Mouse (Mus musculus): Measurements from ENCODE around the gene Tppp2. TPM values are rescaled to one million over a fixed set of nuclear protein-coding genes. Genes with fewer than 3 reads are reported as not detected.
"Not testable (repeated sequence)": the region's sequence is repeated elsewhere in the genome, so short reads cannot be mapped to it uniquely, and the experiment has no call there.

Tppp2 gene
- total RNA-seq, 2 experiments from 2014 or later: not detected

DNA sequence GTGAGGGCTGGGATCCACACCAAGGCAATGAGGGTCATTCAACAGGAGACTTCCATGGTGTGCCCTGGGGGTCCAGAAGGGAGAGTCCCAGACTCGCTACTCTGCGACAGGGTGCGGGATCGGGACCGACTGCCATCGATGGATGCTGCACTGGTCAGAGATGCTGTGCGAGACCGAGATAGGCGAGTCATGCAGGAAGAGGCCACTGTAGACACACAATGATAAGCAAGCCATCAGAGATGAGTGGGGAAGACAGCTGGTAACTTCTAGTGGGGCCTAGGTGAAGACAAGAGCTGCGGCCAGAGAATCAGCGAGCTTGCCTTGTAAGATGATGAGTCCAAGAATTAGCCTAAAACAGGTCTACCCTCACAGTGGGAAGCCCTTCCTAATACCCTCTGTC, 12.1 kb upstream of the Tppp2 start:
- ATAC-seq (replicated peaks; ENCODE audit: low FRiP score, poor library complexity, severe bottlenecking): 0 out of 2 replicates have a peak, but pooled peaks have one; percentile 41

DNA sequence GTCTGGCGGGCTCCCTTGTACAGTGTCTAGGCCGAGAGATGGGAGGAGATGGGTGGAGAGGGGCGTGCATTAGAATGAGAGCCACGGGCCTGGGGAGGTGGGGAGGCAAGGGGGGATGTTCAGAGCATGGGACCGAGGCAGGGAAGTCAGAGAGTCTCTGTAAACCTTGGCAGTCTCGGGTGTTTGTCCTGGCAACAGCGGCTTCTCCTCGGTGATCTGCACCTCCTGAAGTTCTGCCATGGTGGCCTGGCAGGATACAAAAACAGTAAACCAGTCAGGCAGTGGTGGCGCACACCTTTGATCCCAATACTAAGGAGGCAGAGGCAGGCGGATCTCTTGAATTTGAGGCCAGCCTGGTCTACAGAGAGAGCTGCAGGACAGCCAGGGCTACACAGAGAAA, 6.9 kb upstream of the Tppp2 start:
- ATAC-seq (replicated peaks; ENCODE audit: low FRiP score, poor library complexity, severe bottlenecking): no peak

DNA sequence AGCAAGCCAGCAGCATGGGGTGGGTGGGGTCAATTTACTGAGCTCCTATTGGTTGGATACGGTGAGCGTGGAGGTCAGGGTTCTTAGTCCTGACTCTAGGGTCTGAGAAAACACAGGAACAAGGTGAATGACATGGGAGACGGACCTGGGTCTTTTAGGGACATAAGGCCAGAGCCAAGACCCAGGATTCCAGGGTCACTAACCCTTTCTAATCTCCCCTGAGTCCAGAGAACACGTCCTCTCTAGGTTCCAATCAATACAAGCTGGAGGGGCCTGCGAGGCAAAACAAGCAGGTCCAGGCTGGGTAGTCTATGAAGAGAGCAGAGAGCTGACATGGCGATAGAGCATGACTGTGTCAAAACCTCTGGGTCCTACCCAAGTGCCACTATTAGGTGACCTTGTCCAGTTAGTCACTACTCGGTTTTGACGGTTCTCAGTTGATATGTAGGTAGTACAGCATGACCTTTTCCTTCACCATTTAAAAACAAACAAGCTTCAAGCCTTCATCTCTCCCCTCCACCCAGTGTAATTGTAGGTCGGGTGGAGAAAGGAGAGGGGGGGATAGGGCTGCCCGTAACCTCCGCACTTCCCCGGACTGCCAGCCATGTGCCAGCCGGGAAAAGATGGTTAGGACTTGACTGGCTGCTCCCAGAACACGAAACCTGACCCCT, 5.7 kb upstream of the Tppp2 start:
- no peak for ATAC-seq (replicated peaks; ENCODE audit: low FRiP score, poor library complexity, severe bottlenecking)

DNA sequence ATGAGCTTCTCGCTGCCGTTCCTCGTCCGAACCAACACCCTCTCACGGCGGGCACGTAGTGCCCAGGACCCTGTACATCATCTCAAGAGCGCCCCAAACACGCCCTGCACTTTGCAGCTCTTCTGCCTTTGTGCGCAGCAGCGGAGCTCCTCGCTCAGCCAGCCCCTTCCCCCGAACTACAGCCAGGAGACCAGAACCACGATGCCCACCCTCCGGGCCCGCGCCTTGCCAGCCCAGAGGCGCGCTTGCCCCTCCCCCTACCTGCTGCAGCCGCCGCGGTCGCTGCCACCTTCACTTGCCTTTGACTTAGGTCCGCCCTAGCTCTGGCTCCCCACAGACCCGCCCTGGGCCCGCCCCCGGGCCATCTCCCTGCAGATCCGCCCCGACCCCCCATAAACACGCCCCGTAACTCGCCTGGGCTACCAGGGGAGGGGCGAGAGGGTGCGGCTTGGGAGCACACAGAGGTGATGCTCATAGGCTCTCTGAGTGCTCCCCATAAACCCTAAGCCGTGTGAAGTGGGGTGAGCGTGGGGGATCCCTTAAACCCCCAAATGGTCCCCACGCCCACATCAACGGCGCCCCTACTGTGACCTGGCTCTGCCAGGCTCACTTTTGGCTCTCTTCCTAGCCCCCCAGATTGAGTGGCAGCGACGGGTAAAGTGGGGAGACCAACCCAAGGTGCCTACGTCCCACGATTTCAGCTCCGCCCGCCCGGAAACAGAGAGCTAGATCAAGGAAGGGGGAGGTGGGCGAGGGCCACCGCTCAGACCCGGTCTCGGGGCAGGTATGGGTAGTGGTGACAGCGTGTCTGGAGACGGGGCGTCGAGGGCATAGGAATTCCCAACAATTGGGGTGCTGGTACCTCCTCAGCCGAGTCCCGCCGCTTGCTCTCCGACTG, 4.9 kb upstream of the Tppp2 start:
- ATAC-seq (replicated peaks; ENCODE audit: low FRiP score, poor library complexity, severe bottlenecking): peak; percentile 37; the same call in 1 of the 2 replicates

DNA sequence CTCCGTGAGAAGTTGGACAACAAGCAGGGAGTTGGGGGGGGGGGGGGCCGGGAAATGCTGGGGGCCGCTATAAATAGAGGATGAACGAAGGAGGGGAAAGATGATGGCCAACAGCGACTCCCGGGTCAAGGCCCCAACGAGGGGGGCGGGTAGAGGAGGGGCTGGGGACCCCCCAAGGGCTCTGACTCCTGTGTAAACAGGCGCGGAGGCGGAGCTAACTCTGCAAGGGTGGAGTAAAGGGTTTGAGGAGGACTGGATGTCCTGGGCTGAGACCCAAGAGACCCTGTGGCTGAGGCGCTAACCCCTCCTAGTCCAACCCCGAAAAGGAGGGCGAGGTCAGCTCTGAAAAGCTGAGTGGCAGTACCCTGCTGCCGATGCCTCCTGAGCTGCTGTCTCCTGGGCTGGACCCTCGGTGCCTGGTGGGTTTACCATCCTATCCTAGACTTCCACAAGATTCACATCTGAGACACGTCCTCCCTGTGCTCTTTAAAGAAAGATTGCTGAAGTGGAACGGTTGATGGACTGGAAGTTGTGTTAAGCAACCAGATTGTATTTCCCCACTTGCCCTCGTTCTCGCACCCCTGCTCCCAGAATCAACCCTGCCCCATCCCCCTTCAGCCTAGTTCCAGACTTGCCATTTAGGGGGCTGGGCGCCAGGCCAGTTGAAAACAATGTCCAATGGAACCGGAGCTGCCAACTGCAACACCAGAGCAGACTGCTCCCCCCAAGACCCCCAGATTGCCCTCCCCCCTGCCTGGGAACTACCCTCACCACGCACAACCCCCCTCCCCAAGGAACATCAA, 4.1 kb upstream of the Tppp2 start, which contains the start of gene Ndrg2:
Gene Ndrg2 (minus strand): TSS at position 199 of the 803 bp plus-strand sequence.
- no peak for ATAC-seq (replicated peaks; ENCODE audit: low FRiP score, poor library complexity, severe bottlenecking)

DNA sequence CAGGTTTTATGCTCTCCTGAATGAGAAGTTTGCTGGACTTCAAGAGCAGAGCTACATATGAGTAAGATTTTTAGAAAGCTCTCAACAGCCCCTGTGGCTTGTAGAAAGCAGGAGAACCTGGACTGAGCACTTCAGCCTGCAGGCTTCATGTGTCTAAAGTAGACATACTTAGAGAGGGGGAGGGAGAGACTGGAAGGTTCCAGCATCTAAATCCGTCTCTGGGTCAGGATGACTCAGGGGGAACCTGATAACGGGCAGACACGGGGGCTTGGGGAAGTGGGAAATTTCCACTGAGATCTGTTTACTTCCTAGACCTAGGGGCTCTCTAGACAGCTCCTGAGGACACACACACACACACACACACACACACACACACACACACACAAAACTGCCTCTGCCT, 3.2 kb upstream of the Tppp2 start:
- ATAC-seq (replicated peaks; ENCODE audit: low FRiP score, poor library complexity, severe bottlenecking): no peak

DNA sequence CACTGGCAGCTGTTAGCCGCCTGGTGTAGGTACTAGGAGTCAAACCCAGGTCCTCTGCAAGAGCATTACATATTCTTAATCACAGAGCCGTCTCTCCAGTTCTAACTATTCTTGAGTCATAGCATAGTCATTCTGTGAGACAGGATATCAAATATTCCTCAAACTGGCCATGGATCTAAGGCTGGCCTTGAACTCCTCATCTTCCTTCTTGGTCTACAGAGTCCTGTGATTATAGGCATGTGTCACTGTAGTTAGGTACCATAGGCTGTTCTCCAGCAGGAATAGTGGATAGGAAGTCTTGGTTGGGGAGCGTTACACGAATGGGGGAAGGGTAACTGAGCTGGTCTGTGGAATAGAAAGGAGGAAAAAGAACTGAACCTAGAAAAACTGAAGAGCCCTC, 1.7 kb upstream of the Tppp2 start:
- ATAC-seq (replicated peaks; ENCODE audit: low FRiP score, poor library complexity, severe bottlenecking): no peak

DNA sequence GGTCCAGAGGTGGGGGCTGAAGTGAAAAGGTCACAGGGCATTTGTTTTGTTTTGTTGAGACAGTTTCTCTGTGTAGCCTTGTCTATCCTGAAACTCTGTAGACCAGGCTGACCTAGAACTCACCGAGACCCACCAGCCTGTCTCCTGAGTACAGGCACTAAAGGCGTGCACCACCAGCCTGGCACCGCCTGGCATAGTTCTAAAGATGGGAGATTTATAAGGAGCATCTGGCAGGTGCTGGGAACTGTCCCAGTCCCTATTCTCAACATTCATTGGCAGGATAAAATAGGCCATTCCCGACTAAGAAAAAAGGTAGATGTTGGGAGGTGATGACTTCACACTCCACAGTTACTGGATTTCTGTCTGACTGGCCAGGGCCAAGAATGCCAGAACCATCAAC, 741 bp downstream of the Tppp2 start:
- ATAC-seq (replicated peaks; ENCODE audit: low FRiP score, poor library complexity, severe bottlenecking): no peak

DNA sequence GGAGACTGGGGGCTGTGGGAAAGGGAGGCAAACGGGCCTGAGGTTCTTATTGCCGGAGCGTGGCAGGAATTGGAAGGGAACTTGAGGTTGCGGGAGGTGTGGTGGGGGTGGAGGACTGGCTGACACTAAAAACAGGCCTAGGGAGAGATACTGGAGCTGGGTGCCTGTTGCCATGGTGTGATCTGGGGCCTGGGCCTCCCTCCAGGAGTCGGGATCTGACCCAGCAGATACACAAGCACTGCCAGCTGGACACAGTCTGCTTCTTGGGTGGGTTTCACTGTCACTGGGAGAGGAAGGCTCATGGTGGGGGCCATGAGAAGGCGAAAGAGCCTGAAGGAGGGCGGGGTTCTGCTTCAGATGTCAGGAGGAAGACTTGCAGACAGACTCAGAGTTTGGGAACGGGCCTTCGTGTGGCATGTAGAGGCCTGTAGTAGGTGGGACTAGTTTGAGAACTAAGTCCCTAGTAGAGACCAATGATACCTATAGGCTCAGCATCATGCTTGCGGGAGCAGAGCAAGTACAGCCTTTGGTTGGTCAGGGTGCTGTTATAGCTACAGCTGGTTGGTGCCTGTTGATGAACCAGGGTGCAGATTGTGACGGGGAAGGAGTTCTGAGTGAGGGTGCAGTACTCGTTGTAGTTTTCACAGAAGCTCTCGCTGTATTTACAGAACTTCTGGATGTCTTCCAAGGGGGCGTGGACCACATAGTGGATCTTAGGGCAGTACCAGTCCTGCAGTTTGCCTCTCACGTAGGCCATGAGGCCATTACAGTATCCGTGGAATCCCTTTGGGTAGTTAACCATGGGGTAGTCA, 3.7 kb downstream of the Tppp2 start:
- ATAC-seq (replicated peaks; ENCODE audit: low FRiP score, poor library complexity, severe bottlenecking): no peak

DNA sequence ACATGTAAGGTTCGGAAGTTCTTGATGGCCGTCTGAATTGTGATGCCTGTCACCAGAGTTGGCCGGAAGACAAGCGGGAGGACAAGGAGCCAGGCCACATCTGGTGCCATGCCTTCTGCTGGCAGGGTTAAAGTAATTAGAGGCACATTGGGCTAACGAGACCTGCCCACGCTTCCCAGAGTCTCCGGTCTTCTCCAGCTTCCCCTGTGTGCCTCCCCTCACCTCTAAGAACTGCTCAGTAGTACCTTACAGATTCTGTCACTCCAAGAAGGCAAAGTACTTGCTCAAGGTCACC, 4.3 kb downstream of the Tppp2 start, which contains the start of gene Rnase13:
Gene Rnase13 (minus strand): TSS at position 203 of the 295 bp plus-strand sequence.
- ATAC-seq (replicated peaks; ENCODE audit: low FRiP score, poor library complexity, severe bottlenecking): no peak

DNA sequence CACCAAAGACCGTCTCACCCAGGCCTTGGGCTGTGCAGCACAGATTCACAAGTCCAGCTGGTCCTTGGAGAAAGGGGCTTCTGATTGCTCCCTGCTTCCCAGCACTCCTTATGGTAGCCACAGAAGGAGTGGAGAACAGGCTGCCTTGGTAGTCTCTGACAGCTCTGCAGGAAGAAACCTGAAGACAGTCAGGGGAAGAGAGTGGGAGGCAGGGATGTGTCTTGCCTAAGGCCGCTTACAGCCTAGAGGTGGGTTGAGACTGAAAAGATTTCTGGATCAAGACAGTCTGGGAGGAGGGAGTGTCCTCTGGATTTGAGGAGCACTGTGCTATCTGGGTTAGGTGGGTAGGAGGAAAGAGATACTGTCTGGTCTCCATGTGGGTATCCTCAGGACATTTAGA, 4.7 kb downstream of the Tppp2 start:
- ATAC-seq (replicated peaks; ENCODE audit: low FRiP score, poor library complexity, severe bottlenecking): no peak

DNA sequence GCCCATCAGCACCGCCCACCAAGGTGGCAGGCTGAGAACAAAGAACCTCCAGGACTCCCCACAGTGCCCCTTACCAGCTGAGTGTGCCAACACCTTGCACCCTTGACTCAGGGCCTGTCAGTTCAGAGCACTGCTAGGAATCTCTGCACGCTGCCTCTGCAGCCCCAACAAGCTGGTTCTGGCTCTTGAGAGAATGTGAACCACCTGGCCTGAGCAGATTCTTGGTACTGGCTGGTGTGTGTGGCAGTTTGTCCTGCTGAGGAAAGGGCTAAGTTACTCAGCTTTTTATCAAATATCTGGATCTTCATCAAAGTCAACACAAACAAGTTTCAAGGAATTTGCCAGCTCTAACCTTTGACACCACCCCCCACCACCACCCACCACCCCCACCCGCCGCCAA, 5.3 kb downstream of the Tppp2 start:
- ATAC-seq (replicated peaks; ENCODE audit: low FRiP score, poor library complexity, severe bottlenecking): no peak

DNA sequence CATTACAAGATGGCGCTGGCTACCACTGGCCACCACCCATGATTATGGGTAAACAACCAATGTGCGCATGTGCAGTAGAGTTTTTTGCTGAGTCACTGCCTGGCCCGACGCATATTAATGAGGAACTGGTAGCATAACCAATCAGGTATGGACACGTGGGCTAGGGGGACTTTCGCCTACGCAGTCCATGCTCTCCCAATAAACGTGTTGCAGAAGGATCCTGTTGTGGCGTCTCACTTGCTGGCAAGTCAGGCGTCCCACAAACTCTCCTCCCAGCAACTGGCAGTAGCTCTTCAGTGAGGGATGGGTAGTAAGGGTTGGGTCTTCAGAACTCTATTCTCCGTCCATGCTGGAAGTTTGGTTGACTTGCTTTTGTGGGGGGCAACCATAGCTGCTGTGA, 8.7 kb downstream of the Tppp2 start:
- ATAC-seq (replicated peaks; ENCODE audit: low FRiP score, poor library complexity, severe bottlenecking): not testable (repeated sequence)

DNA sequence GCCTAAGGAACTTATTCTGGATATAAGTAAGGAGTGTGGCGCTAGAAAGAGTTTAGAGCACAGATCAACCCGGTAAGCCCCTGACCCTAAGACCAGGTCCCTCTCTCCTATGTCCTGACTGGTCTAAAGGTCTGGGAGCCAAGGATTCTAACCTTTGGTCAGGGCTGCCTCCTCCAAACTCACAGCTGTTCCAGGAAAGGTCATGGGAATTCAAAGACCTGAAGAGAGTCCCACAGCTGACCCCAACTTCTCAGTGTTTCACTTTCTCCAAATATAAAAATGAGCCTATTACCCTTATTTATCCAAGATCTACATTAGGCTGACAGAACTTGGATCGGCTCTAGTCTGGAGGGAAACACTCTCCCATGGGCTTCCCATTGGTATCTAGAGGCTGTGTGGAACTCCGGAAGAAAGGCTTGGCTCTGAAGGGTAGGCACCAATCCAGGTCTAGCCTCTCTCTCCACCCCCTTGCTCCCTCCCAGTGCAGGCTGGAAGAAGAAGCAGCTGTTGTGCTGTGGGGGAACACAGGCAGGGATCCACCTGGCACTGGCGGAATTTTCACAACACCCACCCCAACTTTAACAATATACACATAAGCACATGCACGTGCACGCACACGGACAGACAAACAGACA, 11.2 kb downstream of the Tppp2 start:
- no peak for ATAC-seq (replicated peaks; ENCODE audit: low FRiP score, poor library complexity, severe bottlenecking)

DNA sequence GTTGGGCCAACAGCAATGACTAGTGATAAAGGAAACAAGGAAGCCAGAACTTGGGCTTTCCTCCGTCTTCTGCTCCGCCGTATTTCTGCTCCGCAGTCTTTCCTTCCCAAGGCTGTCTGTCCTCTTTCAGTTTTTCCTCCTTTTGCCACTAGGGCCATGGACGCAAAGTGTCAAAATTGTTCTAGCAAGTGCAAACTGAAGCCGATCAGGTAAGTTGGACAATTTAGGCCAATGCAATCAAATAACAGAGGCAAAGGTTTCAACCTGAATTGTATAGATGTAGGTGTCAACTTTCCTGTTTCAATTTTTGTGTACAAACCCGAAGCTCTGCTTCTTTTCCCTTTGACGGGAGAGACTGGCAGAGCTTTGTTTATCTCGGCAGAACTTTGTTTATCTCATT, 11.7 kb downstream of the Tppp2 start:
- no peak for ATAC-seq (replicated peaks; ENCODE audit: low FRiP score, poor library complexity, severe bottlenecking)

DNA sequence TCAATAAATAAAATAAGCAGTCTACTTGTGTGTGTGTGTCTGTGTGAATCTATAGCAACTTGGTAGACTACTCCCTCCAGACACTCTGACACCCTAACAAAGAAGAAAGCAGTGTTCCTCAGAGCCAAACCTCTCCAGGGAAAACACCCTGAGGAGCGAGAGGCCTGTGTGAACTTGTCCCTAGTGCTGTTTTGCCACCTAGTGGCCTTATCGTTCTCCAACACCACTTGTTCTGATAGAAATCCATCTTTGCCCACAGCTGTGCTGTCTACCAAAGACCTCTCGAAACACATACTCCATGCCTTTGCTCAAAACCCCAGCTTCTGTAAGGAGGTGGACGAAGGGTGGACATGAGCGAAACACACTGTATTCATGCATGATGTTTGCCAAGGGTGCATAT, 12.6 kb downstream of the Tppp2 start:
- no peak for ATAC-seq (replicated peaks; ENCODE audit: low FRiP score, poor library complexity, severe bottlenecking)

DNA sequence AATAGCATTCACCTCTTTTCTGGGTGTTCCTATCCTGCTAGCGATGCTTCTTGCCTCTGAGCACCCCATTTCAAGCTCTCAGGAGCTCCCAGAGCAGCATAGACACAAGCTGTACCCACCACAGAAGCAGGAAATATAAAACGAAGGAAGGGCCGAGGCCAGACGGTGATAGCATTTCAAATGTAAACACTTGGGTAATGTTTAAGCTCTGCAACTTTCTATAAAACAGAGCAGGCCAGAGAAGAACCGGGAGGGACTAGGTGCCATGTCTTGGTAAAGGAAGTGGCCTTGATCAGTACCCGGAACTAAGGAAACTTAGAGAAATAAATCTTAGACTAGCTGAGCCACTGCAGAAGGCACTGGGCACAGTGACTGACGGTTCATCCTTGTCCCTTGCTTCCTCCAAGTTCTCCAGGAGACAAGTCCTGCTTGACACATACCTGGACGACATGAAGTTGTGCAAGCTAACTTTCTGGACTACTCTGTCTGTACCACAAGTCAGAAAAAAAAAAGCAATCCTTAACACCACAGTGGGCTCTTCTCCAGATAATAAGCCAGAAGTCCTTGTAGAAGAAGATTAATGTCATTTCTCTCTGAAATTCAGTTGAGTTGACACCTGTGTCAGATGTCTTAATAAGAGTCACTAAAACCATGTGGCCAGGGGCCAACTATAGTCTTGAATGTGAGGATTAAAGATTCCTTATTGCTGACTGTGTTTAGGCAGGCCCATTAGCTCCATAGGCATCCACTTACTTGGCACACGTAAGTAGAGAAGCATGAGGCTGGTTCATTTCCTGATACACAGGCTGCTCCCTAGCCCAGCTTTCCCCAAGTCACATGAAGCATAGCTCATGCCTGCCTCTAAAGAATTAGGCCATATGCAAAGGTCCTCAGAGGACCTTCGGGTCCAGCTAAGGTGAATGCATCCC, 14.1 kb downstream of the Tppp2 start:
- ATAC-seq (replicated peaks; ENCODE audit: low FRiP score, poor library complexity, severe bottlenecking): no peak

DNA sequence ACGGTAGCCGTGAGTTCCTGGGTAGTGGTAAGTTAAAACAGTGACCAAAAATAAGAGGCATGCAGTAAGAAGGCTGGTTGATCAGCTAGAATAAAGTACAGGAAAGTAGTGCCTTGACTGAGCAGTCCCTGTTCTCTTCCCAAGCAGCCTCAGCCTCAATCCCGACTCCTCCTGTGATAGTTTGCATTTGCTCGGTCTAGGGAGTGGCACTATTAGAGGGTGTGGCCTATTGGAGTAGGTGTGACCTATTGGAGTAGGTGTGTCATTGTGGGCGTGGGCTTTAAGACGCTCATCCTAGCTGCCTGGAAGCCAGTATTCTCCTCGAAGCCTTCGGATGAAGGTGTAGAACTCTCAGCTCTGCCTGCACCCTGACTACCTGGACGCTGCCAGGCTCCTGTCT, 20.8 kb downstream of the Tppp2 start:
- ATAC-seq (replicated peaks; ENCODE audit: low FRiP score, poor library complexity, severe bottlenecking): no peak
